Mouse (Mus musculus): ENCODE measurements at regions not wholly inside any gene's neighbourhood (a gene's known extent, or its start where the extent isn't known, plus 50 kb on each side); places are given as distances from the start of the nearest gene placed in this dataset.

GRCm38 (mm10) chr1:143946933-143947332 is 57.0 kb downstream of the Rgs2 start:
- DNase-seq (ENCODE audit: low spot score) = no peak

- DNase-seq (ENCODE audit: low spot score) = no peak
Observed at GRCm38 (mm10) chr1:143941465-143941864, 62.5 kb downstream of the Rgs2 start.

- no peak for DNase-seq (ENCODE audit: low spot score)
Observed at GRCm38 (mm10) chr1:143939511-143939910, 64.5 kb downstream of the Rgs2 start.

- DNase-seq (ENCODE audit: low spot score) = no peak
Observed at GRCm38 (mm10) chr1:143938569-143938968, 65.4 kb downstream of the Rgs2 start.

GRCm38 (mm10) chr1:143930798-143931197 is 73.2 kb downstream of the Rgs2 start:
- DNase-seq (ENCODE audit: low spot score) = no peak

GRCm38 (mm10) chr1:143929567-143930165 is 74.3 kb downstream of the Rgs2 start:
- DNase-seq (ENCODE audit: low spot score) = no peak

GRCm38 (mm10) chr1:143922499-143922898 is 81.5 kb downstream of the Rgs2 start:
- DNase-seq (ENCODE audit: low spot score) = no peak

GRCm38 (mm10) chr1:143920256-143920655 is 83.7 kb downstream of the Rgs2 start:
- DNase-seq (ENCODE audit: low spot score) = peak; percentile 12

GRCm38 (mm10) chr1:143918949-143919348 is 85.0 kb downstream of the Rgs2 start:
- DNase-seq (ENCODE audit: low spot score) = no peak

- DNase-seq (ENCODE audit: low spot score) = no peak
Observed at GRCm38 (mm10) chr1:143918146-143918774, 85.7 kb downstream of the Rgs2 start.

- no peak for DNase-seq (ENCODE audit: low spot score)
Observed at GRCm38 (mm10) chr1:143917623-143918022, 86.3 kb downstream of the Rgs2 start.

- no peak for DNase-seq (ENCODE audit: low spot score)
Observed at GRCm38 (mm10) chr1:143916587-143916986, 87.4 kb downstream of the Rgs2 start.

- no peak for DNase-seq (ENCODE audit: low spot score)
Observed at GRCm38 (mm10) chr1:143912586-143912985, 91.4 kb downstream of the Rgs2 start.

- no peak for DNase-seq (ENCODE audit: low spot score)
Observed at GRCm38 (mm10) chr1:143911230-143911629, 92.7 kb downstream of the Rgs2 start.

GRCm38 (mm10) chr1:143910530-143910929 is 93.4 kb downstream of the Rgs2 start:
- DNase-seq (ENCODE audit: low spot score) = peak; percentile 44

GRCm38 (mm10) chr1:143907312-143907711 is 96.6 kb downstream of the Rgs2 start:
- no peak for DNase-seq (ENCODE audit: low spot score)

GRCm38 (mm10) chr1:143906881-143907280 is 97.1 kb downstream of the Rgs2 start:
- no peak for DNase-seq (ENCODE audit: low spot score)

GRCm38 (mm10) chr1:143903985-143904384 is 100.0 kb downstream of the Rgs2 start:
- DNase-seq (ENCODE audit: low spot score) = no peak

GRCm38 (mm10) chr1:143903234-143903633 is 100.7 kb downstream of the Rgs2 start:
- DNase-seq (ENCODE audit: low spot score) = no peak

- DNase-seq (ENCODE audit: low spot score) = no peak
Observed at GRCm38 (mm10) chr1:143901127-143901920, 102.6 kb downstream of the Rgs2 start.

GRCm38 (mm10) chr1:143888510-143888909 is 111.4 kb downstream of the Uchl5 start:
- no peak for DNase-seq (ENCODE audit: low spot score)

GRCm38 (mm10) chr1:143888065-143888464 is 111.0 kb downstream of the Uchl5 start:
- no peak for DNase-seq (ENCODE audit: low spot score)

- no peak for DNase-seq (ENCODE audit: low spot score)
Observed at GRCm38 (mm10) chr1:143886014-143886413, 108.9 kb downstream of the Uchl5 start.
